Mouse (Mus musculus) stomach, postnatal 0 days (tissue): ENCODE measurements around the gene Calr3.

Experiments
- CTCF ChIP-seq: IDR thresholded peaks from 2 replicates; pipeline ENCODE4 v1.5.1; 2016; ENCODE audit warnings: antibody characterized with exemption, low read depth, mild to moderate bottlenecking, moderate library complexity
- EP300 ChIP-seq: optimal IDR thresholded peaks from 2 replicates; pipeline ENCODE3; 2016; ENCODE audit warnings: antibody characterized with exemption

- TF ChIP-seq EP300, result no peak
- TF ChIP-seq CTCF, result no peak
Measured at GRCm38 (mm10) chr8:72443338-72443993, at the start of gene Calr3, which contains the start of gene 1700030K09Rik.
